Mouse (Mus musculus) heart, embryonic 16.5 days (tissue): ENCODE results near the gene Tmem221. TPM values are rescaled to one million over a fixed set of nuclear protein-coding genes. Genes with fewer than 3 reads are reported as not detected.

Source experiments
- ATAC-seq: fragments of 200-750 bp; cut with Nextera tagmentation; replicated peaks from 2 replicates; pipeline ENCODE4 v1.8.0; 2017; ENCODE audit warnings: moderate number of reproducible peaks; ENCODE audit not compliant: insufficient read depth, low FRiP score; ENCODE audit errors: extremely low read depth
- H3K27ac ChIP-seq: fragments of 300-500 bp; sonication (generic); 2 replicates; pipeline ENCODE4 v1.5.1; 2014; ENCODE audit warnings: mild to moderate bottlenecking, low read length, control low read depth, moderate library complexity
- H3K27me3 ChIP-seq: fragments of 300-500 bp; sonication (generic); 2 replicates; pipeline ENCODE4 v1.6.1; 2014; ENCODE audit warnings: low read length, mixed read lengths; ENCODE audit not compliant: control insufficient read depth, insufficient read depth
- H3K36me3 ChIP-seq: fragments of 300-500 bp; sonication (generic); 2 replicates; pipeline ENCODE4 v1.6.1; 2014; ENCODE audit not compliant: control insufficient read depth, insufficient read depth
- H3K4me1 ChIP-seq: fragments of 300-500 bp; sonication (generic); 2 replicates; pipeline ENCODE4 v1.6.1; 2014; ENCODE audit warnings: low read length, mixed read lengths; ENCODE audit not compliant: control insufficient read depth, insufficient read depth
- H3K4me2 ChIP-seq: fragments of 300-500 bp; sonication (generic); 2 replicates; pipeline ENCODE4 v1.6.1; 2014; ENCODE audit warnings: low read depth, mild to moderate bottlenecking, control low read depth, low read length
- H3K4me3 ChIP-seq: fragments of 300-500 bp; sonication (generic); 2 replicates; pipeline ENCODE4 v1.5.1; 2014; ENCODE audit warnings: mild to moderate bottlenecking, control low read depth, low read length
- H3K9ac ChIP-seq: fragments of 300-500 bp; sonication (generic); 2 replicates; pipeline ENCODE4 v1.6.1; 2014; ENCODE audit warnings: low read length, control low read depth
- H3K9me3 ChIP-seq: fragments of 300-500 bp; sonication (generic); replicated peaks from 2 replicates; pipeline ENCODE4 v1.6.1; 2016; ENCODE audit warnings: low read length; ENCODE audit not compliant: control insufficient read depth
- WGBS: fragments of 180-500 bp; shearing (Covaris S2); extraction: QIAGEN DNeasy Blood & Tissue Kit; methylation state at CpG from one replicate; pipeline ENCODE4 v1.1.7; 2014; 5-methylcytosine and 5-hydroxymethylcytosine counted together
- polyA plus RNA-seq: library from polyadenylated mRNA; unstranded; fragments of >200 nt; fragmentation: Nextera tagmentation; extraction: Ambion mirVana; gene quantifications from 2 replicates; pipeline ENCODE4 v1.2.1, GENCODE M21; 2015

Tmem221 gene
- polyA plus RNA-seq, 1 experiment from 2014 or later = 1.4 TPM

GRCm38 (mm10) chr8:71570291-71570954, 11.8 kb upstream of the Tmem221 start:
- H3K36me3 ChIP-seq = no peaks in the 10 kb centered on the region
- H3K27me3 ChIP-seq = no peaks in the 10 kb centered on the region
- H3K9ac ChIP-seq = peak overlapping the region; percentile 73
- no peaks in the 10 kb centered on the region for H3K9me3 ChIP-seq
- under 1% methylated on average over 41 of the region's 41 CpGs for WGBS
- H3K27ac ChIP-seq = peak overlapping the region; percentile 64
- peak overlapping the region; percentile 96 for H3K4me2 ChIP-seq
- peak overlapping the region; percentile 62 for H3K4me3 ChIP-seq
- ATAC-seq = peak; percentile 73
- peaks cover 38% of the 10 kb centered on the region for H3K4me1 ChIP-seq

- Histone ChIP-seq H3K4me3 (peak overlapping the region; percentile 62), H3K36me3 (no peaks in the 10 kb centered on the region), H3K9me3 (no peaks in the 10 kb centered on the region), H3K9ac (peak overlapping the region; percentile 73), H3K27ac (peak overlapping the region; percentile 81), H3K4me2 (peak overlapping the region; percentile 96), H3K4me1 (peaks cover 37% of the 10 kb centered on the region), H3K27me3 (no peaks in the 10 kb centered on the region)
- peak; percentile 50 for ATAC-seq
- 3% methylated on average over 51 of the region's 51 CpGs for WGBS
These were observed 11.0 kb upstream of the Tmem221 start for GRCm38 (mm10) chr8:71569366-71570290.

GRCm38 (mm10) chr8:71568941-71569340, 10.3 kb upstream of the Tmem221 start:
- H3K9me3 ChIP-seq = peaks cover 6% of the 10 kb centered on the region
- H3K9ac ChIP-seq = peak overlapping the region; percentile 65
- H3K27me3 ChIP-seq = no peaks in the 10 kb centered on the region
- no peak for ATAC-seq
- 0 out of 2 replicates have a peak, but pooled peaks cover 2% of the 10 kb centered on the region for H3K36me3 ChIP-seq
- H3K4me3 ChIP-seq = peak overlapping the region; percentile 62
- peak overlapping the region; percentile 96 for H3K4me2 ChIP-seq
- 34% methylated on average over 6 of the region's 6 CpGs for WGBS
- H3K27ac ChIP-seq = peak overlapping the region; percentile 81
- H3K4me1 ChIP-seq = peaks cover 35% of the 10 kb centered on the region

- peak within 1 kb of the TSS; percentile 62 for H3K4me3 ChIP-seq
- no peaks in the 10 kb centered on the region for H3K27me3 ChIP-seq
- peak within 1 kb of the TSS; percentile 96 for H3K4me2 ChIP-seq
- H3K27ac ChIP-seq = peak within 1 kb of the TSS; percentile 81
- peak; percentile 21 for ATAC-seq
- peaks cover 7% of the 10 kb centered on the region for H3K9me3 ChIP-seq
- 0 out of 2 replicates have a peak, but pooled peaks cover 2% of the 10 kb centered on the region for H3K36me3 ChIP-seq
- 17% methylated on average over 13 of the region's 13 CpGs for WGBS
- H3K4me1 ChIP-seq = peaks cover 35% of the 10 kb centered on the region
- H3K9ac ChIP-seq = peak within 1 kb of the TSS; percentile 65
These were observed 9.8 kb upstream of the Tmem221 start, which contains the start of gene Slc27a1 for GRCm38 (mm10) chr8:71568387-71568937. Gene Slc27a1 (plus strand): TSS chr8:71568882.

- Histone ChIP-seq H3K4me3 (no peak overlapping the region), H3K4me1 (peaks cover 31% of the 10 kb centered on the region), H3K27ac (no peak overlapping the region), H3K36me3 (0 out of 2 replicates have a peak, but pooled peaks cover 2% of the 10 kb centered on the region), H3K9ac (no peak overlapping the region), H3K4me2 (no peak overlapping the region), H3K9me3 (peaks cover 7% of the 10 kb centered on the region), H3K27me3 (peaks cover 4% of the 10 kb centered on the region)
- no peak for ATAC-seq
- WGBS = 61% methylated on average over 7 of the region's 7 CpGs
These were observed 8.9 kb upstream of the Tmem221 start for GRCm38 (mm10) chr8:71567587-71567986.

GRCm38 (mm10) chr8:71566501-71566900, 7.8 kb upstream of the Tmem221 start, which contains the start of gene Nxnl1:
Gene Nxnl1 (minus strand): TSS chr8:71566601.
- Histone ChIP-seq H3K9me3 (peaks cover 7% of the 10 kb centered on the region), H3K27ac (no peak within 1 kb of the TSS), H3K4me2 (no peak within 1 kb of the TSS), H3K4me1 (peaks cover 31% of the 10 kb centered on the region), H3K9ac (no peak within 1 kb of the TSS), H3K27me3 (peaks cover 11% of the 10 kb centered on the region), H3K4me3 (no peak within 1 kb of the TSS), H3K36me3 (0 out of 2 replicates have a peak, but pooled peaks cover 2% of the 10 kb centered on the region)
- WGBS = 69% methylated on average over 3 of the region's 3 CpGs
- no peak for ATAC-seq

GRCm38 (mm10) chr8:71563992-71564391, 5.3 kb upstream of the Tmem221 start:
- Histone ChIP-seq H3K4me3 (no peak overlapping the region), H3K36me3 (0 out of 2 replicates have a peak, but pooled peaks cover 2% of the 10 kb centered on the region), H3K9me3 (peaks cover 7% of the 10 kb centered on the region), H3K27ac (no peak overlapping the region), H3K27me3 (peaks cover 31% of the 10 kb centered on the region), H3K4me2 (no peak overlapping the region), H3K9ac (no peak overlapping the region), H3K4me1 (peaks cover 19% of the 10 kb centered on the region)
- ATAC-seq = no peak
- WGBS = 85% methylated on average over 4 of the region's 4 CpGs

- 0 out of 2 replicates have a peak overlapping the region, but pooled peaks have one; percentile 41 for H3K9ac ChIP-seq
- peaks cover 44% of the 10 kb centered on the region for H3K27me3 ChIP-seq
- peak; percentile 50; the same call in 1 of the 2 replicates for ATAC-seq
These were observed 4.1 kb upstream of the Tmem221 start for GRCm38 (mm10) chr8:71562751-71563150.

More at GRCm38 (mm10) chr8:71562751-71563150, 4.1 kb upstream of the Tmem221 start:
- Histone ChIP-seq H3K4me1 (peaks cover 19% of the 10 kb centered on the region), H3K4me2 (peak overlapping the region; percentile 59), H3K27ac (no peak overlapping the region), H3K4me3 (peak overlapping the region; percentile 27), H3K36me3 (0 out of 2 replicates have a peak, but pooled peaks cover 2% of the 10 kb centered on the region), H3K9me3 (peaks cover 7% of the 10 kb centered on the region)
- 1% methylated on average over 33 of the region's 33 CpGs for WGBS
